Mouse (Mus musculus): ENCODE data around the gene Trim24. TPM values are rescaled to one million over a fixed set of nuclear protein-coding genes. Genes with fewer than 3 reads are reported as not detected.
"Not testable (repeated sequence)": the region's sequence is repeated elsewhere in the genome, so short reads cannot be mapped to it uniquely, and the experiment has no call there.

Gene Trim24
- total and polyA plus RNA-seq, 2 experiments from 2014 or later: 14.7 to 58.0 TPM

- Histone ChIP-seq H3K36me3 (ENCODE audit: insufficient read depth, low read length) (no peaks in the 10 kb centered on the region), H3K9ac (replicated peaks; ENCODE audit: low read length, poor library complexity, severe bottlenecking) (no peak overlapping the region), H3K4me1 (ENCODE audit: insufficient read depth, low read length) (no peaks in the 10 kb centered on the region), H3K27ac (ENCODE audit: low read depth, low read length) (no peak overlapping the region), H3K4me2 (ENCODE audit: low read depth, low read length, poor library complexity, severe bottlenecking) (no peak overlapping the region), H3K4me3 (ENCODE audit: low read depth, low read length) (no peak overlapping the region), H3K27me3 (ENCODE audit: insufficient read depth, low read length) (no peaks in the 10 kb centered on the region), H3K9me3 (ENCODE audit: low read length) (peaks cover 2% of the 10 kb centered on the region; the same call in 1 of the 2 replicates)
- WGBS: 87% methylated on average over 2 of the region's 2 CpGs
- TF ChIP-seq CTCF (IDR thresholded peaks at IDR 0.05): no peak
- no peak for ATAC-seq (ENCODE audit: low FRiP score)
- no peak for DNase-seq (ENCODE audit: low spot score)
Observed at GRCm38 (mm10) chr6:37851352-37851751, 19.3 kb upstream of the Trim24 start.

- no peak for DNase-seq (ENCODE audit: low spot score)
- no peak overlapping the region for H3K4me3 ChIP-seq (ENCODE audit: low read depth, low read length)
- no peak overlapping the region for H3K9ac ChIP-seq (replicated peaks; ENCODE audit: low read length, poor library complexity, severe bottlenecking)
- H3K9me3 ChIP-seq (ENCODE audit: low read length): peaks cover 2% of the 10 kb centered on the region; the same call in 1 of the 2 replicates
- ATAC-seq (ENCODE audit: low FRiP score): no peak
- no peak overlapping the region for H3K4me2 ChIP-seq (ENCODE audit: low read depth, low read length, poor library complexity, severe bottlenecking)
- no peak for TF ChIP-seq CTCF (IDR thresholded peaks at IDR 0.05)
- H3K4me1 ChIP-seq (ENCODE audit: insufficient read depth, low read length): no peaks in the 10 kb centered on the region
- H3K27ac ChIP-seq (ENCODE audit: low read depth, low read length): no peak overlapping the region
- H3K27me3 ChIP-seq (ENCODE audit: insufficient read depth, low read length): no peaks in the 10 kb centered on the region
- WGBS: 89% methylated on average over 2 of the region's 2 CpGs
- H3K36me3 ChIP-seq (ENCODE audit: insufficient read depth, low read length): no peaks in the 10 kb centered on the region
Observed at GRCm38 (mm10) chr6:37853289-37853688, 17.3 kb upstream of the Trim24 start.

GRCm38 (mm10) chr6:37855384-37855783 is 15.2 kb upstream of the Trim24 start:
- no peaks in the 10 kb centered on the region for H3K9me3 ChIP-seq (ENCODE audit: low read length)
- no peaks in the 10 kb centered on the region for H3K27me3 ChIP-seq (ENCODE audit: insufficient read depth, low read length)
- H3K4me2 ChIP-seq (ENCODE audit: low read depth, low read length, poor library complexity, severe bottlenecking): no peak overlapping the region
- no peak for ATAC-seq (ENCODE audit: low FRiP score)
- no peak overlapping the region for H3K4me3 ChIP-seq (ENCODE audit: low read depth, low read length)
- H3K9ac ChIP-seq (replicated peaks; ENCODE audit: low read length, poor library complexity, severe bottlenecking): no peak overlapping the region
- H3K36me3 ChIP-seq (ENCODE audit: insufficient read depth, low read length): no peaks in the 10 kb centered on the region
- DNase-seq (ENCODE audit: low spot score): no peak
- H3K27ac ChIP-seq (ENCODE audit: low read depth, low read length): no peak overlapping the region
- no peaks in the 10 kb centered on the region for H3K4me1 ChIP-seq (ENCODE audit: insufficient read depth, low read length)
- TF ChIP-seq CTCF (IDR thresholded peaks at IDR 0.05): no peak
- WGBS: 95% methylated on average over 2 of the region's 2 CpGs

- WGBS: 91% methylated on average over 9 of the region's 9 CpGs
Observed at GRCm38 (mm10) chr6:37856300-37856699, 14.3 kb upstream of the Trim24 start.

GRCm38 (mm10) chr6:37857196-37857874 is 13.3 kb upstream of the Trim24 start:
- DNase-seq (ENCODE audit: low spot score) (no peak), ATAC-seq (ENCODE audit: low FRiP score) (no peak)
- Histone ChIP-seq H3K27ac (ENCODE audit: low read depth, low read length) (no peak overlapping the region), H3K4me2 (ENCODE audit: low read depth, low read length, poor library complexity, severe bottlenecking) (no peak overlapping the region), H3K27me3 (ENCODE audit: insufficient read depth, low read length) (no peaks in the 10 kb centered on the region), H3K36me3 (ENCODE audit: insufficient read depth, low read length) (no peaks in the 10 kb centered on the region), H3K4me1 (ENCODE audit: insufficient read depth, low read length) (no peaks in the 10 kb centered on the region), H3K9ac (replicated peaks; ENCODE audit: low read length, poor library complexity, severe bottlenecking) (no peak overlapping the region), H3K4me3 (ENCODE audit: low read depth, low read length) (no peak overlapping the region), H3K9me3 (ENCODE audit: low read length) (no peaks in the 10 kb centered on the region)
- TF ChIP-seq CTCF (IDR thresholded peaks at IDR 0.05): no peak
- 69% methylated on average over 4 of the region's 4 CpGs for WGBS

More at GRCm38 (mm10) chr6:37856300-37856699, 14.3 kb upstream of the Trim24 start:
- H3K4me3 ChIP-seq (ENCODE audit: low read depth, low read length); H3K4me1 ChIP-seq (ENCODE audit: insufficient read depth, low read length); H3K36me3 ChIP-seq (ENCODE audit: insufficient read depth, low read length); H3K9ac ChIP-seq (replicated peaks; ENCODE audit: low read length, poor library complexity, severe bottlenecking); DNase-seq (ENCODE audit: low spot score); ATAC-seq (ENCODE audit: low FRiP score); H3K27ac ChIP-seq (ENCODE audit: low read depth, low read length); H3K27me3 ChIP-seq (ENCODE audit: insufficient read depth, low read length); H3K9me3 ChIP-seq (ENCODE audit: low read length); H3K4me2 ChIP-seq (ENCODE audit: low read depth, low read length, poor library complexity, severe bottlenecking): not testable (repeated sequence)

- no peak for TF ChIP-seq CTCF (IDR thresholded peaks at IDR 0.05)
- Histone ChIP-seq H3K9ac (replicated peaks; ENCODE audit: low read length, poor library complexity, severe bottlenecking) (no peak overlapping the region), H3K27me3 (ENCODE audit: insufficient read depth, low read length) (no peaks in the 10 kb centered on the region), H3K4me2 (ENCODE audit: low read depth, low read length, poor library complexity, severe bottlenecking) (no peak overlapping the region), H3K4me1 (ENCODE audit: insufficient read depth, low read length) (no peaks in the 10 kb centered on the region), H3K27ac (ENCODE audit: low read depth, low read length) (no peak overlapping the region), H3K4me3 (ENCODE audit: low read depth, low read length) (no peak overlapping the region), H3K36me3 (ENCODE audit: insufficient read depth, low read length) (no peaks in the 10 kb centered on the region), H3K9me3 (ENCODE audit: low read length) (no peaks in the 10 kb centered on the region)
- DNase-seq (ENCODE audit: low spot score) (no peak), ATAC-seq (ENCODE audit: low FRiP score) (no peak)
- WGBS: 88% methylated on average over 4 of the region's 4 CpGs
Observed at GRCm38 (mm10) chr6:37858126-37858525, 12.5 kb upstream of the Trim24 start.
